Mouse (Mus musculus) liver, embryonic 14.5 days (tissue): Measurements from ENCODE around the gene Dtnbp1. TPM values are rescaled to one million over a fixed set of nuclear protein-coding genes. Genes with fewer than 3 reads are reported as not detected.

Experiments
- ATAC-seq: fragments of 200-750 bp; cut with Nextera tagmentation; 2 replicates; pipeline ENCODE4 v1.8.0; 2017; ENCODE audit warnings: moderate number of reproducible peaks, mild to moderate bottlenecking, moderate library complexity; ENCODE audit not compliant: insufficient read depth
- DNase-seq, 3 experiments: peaks; one replicate each; pipeline ENCODE4 v3.0.0-alpha.2; 2012 to 2013; ENCODE audit warnings: low read depth in 3 of 3, low spot score in 3 of 3
- H3K27ac ChIP-seq: fragments of 300-500 bp; sonication (generic); 2 replicates; pipeline ENCODE4 v1.5.1; 2014; ENCODE audit warnings: moderate library complexity, mild to moderate bottlenecking, control low read depth, inconsistent platforms
- H3K27me3 ChIP-seq: fragments of 300-500 bp; sonication (generic); 2 replicates; pipeline ENCODE4 v1.6.1; 2014; ENCODE audit warnings: mild to moderate bottlenecking, low read length, moderate library complexity; ENCODE audit not compliant: control insufficient read depth, insufficient read depth
- H3K36me3 ChIP-seq: fragments of 300-500 bp; sonication (generic); replicated peaks from 2 replicates; pipeline ENCODE4 v1.6.1; 2014; ENCODE audit warnings: low read depth; ENCODE audit not compliant: control insufficient read depth, insufficient read depth
- H3K4me1 ChIP-seq, 2 experiments: fragments of 200-500 bp in 1 of 2; fragments of 300-500 bp in 1 of 2; sonication (generic) in 1 of 2; replicated peaks; 2 replicates each; pipeline ENCODE4 v1.6.1; 2012 to 2014; ENCODE audit warnings: antibody characterized with exemption in 1 of 2, inconsistent platforms in 1 of 2, low read length in 1 of 2; ENCODE audit not compliant: control insufficient read depth in 2 of 2, insufficient read depth in 2 of 2
- H3K4me2 ChIP-seq: fragments of 300-500 bp; sonication (generic); 2 replicates; pipeline ENCODE4 v1.6.1; 2014; ENCODE audit warnings: low read depth, mild to moderate bottlenecking, control low read depth, moderate library complexity
- H3K4me3 ChIP-seq, 2 experiments: fragments of 200-500 bp in 1 of 2; fragments of 300-500 bp in 1 of 2; sonication (generic) in 1 of 2; 2 replicates each; pipeline ENCODE4 v1.5.1; 2012 to 2014; ENCODE audit warnings: low read depth in 2 of 2, low read length in 2 of 2, mild to moderate bottlenecking in 2 of 2, control low read depth in 1 of 2, inconsistent platforms in 1 of 2, moderate library complexity in 1 of 2; ENCODE audit not compliant: insufficient read depth in 1 of 2
- H3K9ac ChIP-seq: fragments of 300-500 bp; sonication (generic); replicated peaks from 2 replicates; pipeline ENCODE4 v1.6.1; 2014; ENCODE audit warnings: mild to moderate bottlenecking, control low read depth, moderate library complexity
- H3K9me3 ChIP-seq: fragments of 300-500 bp; sonication (generic); 2 replicates; pipeline ENCODE4 v1.6.1; 2016; ENCODE audit warnings: low read length, mixed read lengths; ENCODE audit not compliant: control insufficient read depth
- CTCF ChIP-seq: IDR thresholded peaks from 2 replicates; pipeline ENCODE4 v1.5.1; 2016; ENCODE audit warnings: antibody characterized with exemption, low read depth, control low read depth
- EP300 ChIP-seq: IDR thresholded peaks from 2 replicates; pipeline ENCODE4 v1.6.1; 2016; ENCODE audit warnings: antibody characterized with exemption, low read depth
- WGBS: fragments of 180-500 bp; shearing (Covaris S2); extraction: QIAGEN DNeasy Blood & Tissue Kit; methylation state at CpG from one replicate; pipeline ENCODE4 v1.1.7; 2014; ENCODE audit not compliant: insufficient replicate concordance; 5-methylcytosine and 5-hydroxymethylcytosine counted together
- polyA plus RNA-seq, 2 experiments: library from polyadenylated mRNA; depleted of rRNA in 1 of 2; stranded (reverse) in 1 of 2; unstranded in 1 of 2; fragments of >200 nt; fragmentation: Nextera tagmentation in 1 of 2; extraction: Ambion mirVana in 1 of 2; gene quantifications; 2 replicates each; pipeline versions ENCODE4 v1.2.1 to v1.2.3; 2012 to 2014

The Dtnbp1 gene
- polyA plus RNA-seq, 2 experiments: 18.9 to 25.0 TPM

DNA sequence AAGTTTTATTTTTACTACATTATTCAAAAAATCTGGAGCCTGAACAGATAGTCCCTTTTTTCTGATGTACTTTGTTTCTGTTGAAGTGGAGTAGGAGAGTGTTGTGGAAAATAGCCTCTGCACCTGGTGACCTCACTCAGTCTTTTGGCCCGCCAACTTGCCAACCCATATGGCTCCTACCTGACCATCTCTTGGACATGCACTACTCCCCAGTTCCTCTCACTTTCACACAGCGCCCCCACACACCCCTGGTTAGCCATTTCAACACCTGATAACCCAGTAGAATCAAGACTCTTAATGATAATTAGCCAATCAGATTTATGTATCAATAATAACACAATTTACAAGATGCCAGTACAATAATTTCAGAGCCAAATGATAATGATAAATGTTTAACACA lies 115.7 kb downstream of the Dtnbp1 start:
- H3K4me2 ChIP-seq: no peak overlapping the region
- DNase-seq: no peak
- H3K27me3 ChIP-seq: no peaks in the 10 kb centered on the region
- no peak overlapping the region for H3K4me3 ChIP-seq
- no peak overlapping the region for H3K9ac ChIP-seq
- no peak overlapping the region for H3K27ac ChIP-seq
- no peaks in the 10 kb centered on the region for H3K9me3 ChIP-seq
- no peak for ATAC-seq
- H3K4me1 ChIP-seq: no peaks in the 10 kb centered on the region
- H3K36me3 ChIP-seq: no peaks in the 10 kb centered on the region
- no peak for TF ChIP-seq CTCF
- TF ChIP-seq EP300: no peak
- WGBS: 68% methylated on average over 2 of the region's 2 CpGs

- no peak overlapping the region for H3K4me3 ChIP-seq
- H3K9ac ChIP-seq: no peak overlapping the region
- H3K27ac ChIP-seq: no peak overlapping the region
- no peaks in the 10 kb centered on the region for H3K9me3 ChIP-seq
- no peak overlapping the region for H3K4me2 ChIP-seq
- TF ChIP-seq CTCF: no peak
- no peak for TF ChIP-seq EP300
- 72% methylated on average over 4 of the region's 4 CpGs for WGBS
- no peak for ATAC-seq
- no peaks in the 10 kb centered on the region for H3K27me3 ChIP-seq
- H3K36me3 ChIP-seq: no peaks in the 10 kb centered on the region; the same call in 1 of the 2 replicates
- DNase-seq: no peak
- no peaks in the 10 kb centered on the region for H3K4me1 ChIP-seq
These were observed 120.9 kb downstream of the Dtnbp1 start for GRCm38 (mm10) chr13:44881001-44881400.

- Histone ChIP-seq H3K36me3 (no peaks in the 10 kb centered on the region; the same call in 1 of the 2 replicates), H3K9me3 (no peaks in the 10 kb centered on the region), H3K4me1 (no peaks in the 10 kb centered on the region), H3K4me3 (no peak overlapping the region), H3K27me3 (no peaks in the 10 kb centered on the region), H3K9ac (no peak overlapping the region), H3K4me2 (no peak overlapping the region), H3K27ac (no peak overlapping the region)
- TF ChIP-seq CTCF (no peak), EP300 (no peak)
- 76% methylated on average over 2 of the region's 2 CpGs for WGBS
- no peak for DNase-seq
- no peak for ATAC-seq
These were observed 125.1 kb downstream of the Dtnbp1 start for GRCm38 (mm10) chr13:44876799-44877198.

Other genes starting within 250 kb of the Dtnbp1 start
- not detected in 2 replicates for gene Gm9817, start 76.5 kb upstream of the Dtnbp1 start, polyA plus RNA-seq (2012; rRNA removed)
- gene Gm9817, start 76.5 kb upstream of the Dtnbp1 start, polyA plus RNA-seq (2014; fragmentation: Nextera tagmentation; extraction: Ambion mirVana): not detected in 2 replicates